Mouse (Mus musculus) neural tube, embryonic 13.5 days (tissue): ENCODE data around the gene Nav2. TPM values are rescaled to one million over a fixed set of nuclear protein-coding genes. Genes with fewer than 3 reads are reported as not detected.

Source experiments
- ATAC-seq: fragments of 200-750 bp; cut with Nextera tagmentation; 2 replicates; pipeline ENCODE4 v1.8.0; 2017; ENCODE audit warnings: low read depth, mild to moderate bottlenecking, moderate TSS enrichment, moderate library complexity
- H3K27ac ChIP-seq: fragments of 300-500 bp; sonication (generic); replicated peaks from 2 replicates; pipeline ENCODE4 v1.5.1; 2015; ENCODE audit warnings: moderate library complexity, mild to moderate bottlenecking, inconsistent platforms
- H3K27me3 ChIP-seq: fragments of 300-500 bp; sonication (generic); 2 replicates; pipeline ENCODE4 v1.6.1; 2015; ENCODE audit warnings: mild to moderate bottlenecking, inconsistent platforms
- H3K36me3 ChIP-seq: fragments of 300-500 bp; sonication (generic); 2 replicates; pipeline ENCODE4 v1.6.1; 2015; ENCODE audit warnings: mild to moderate bottlenecking, inconsistent platforms
- H3K4me1 ChIP-seq: fragments of 300-500 bp; sonication (generic); replicated peaks from 2 replicates; pipeline ENCODE4 v1.6.1; 2015; ENCODE audit warnings: inconsistent platforms
- H3K4me2 ChIP-seq: fragments of 300-500 bp; sonication (generic); 2 replicates; pipeline ENCODE4 v1.6.1; 2015; ENCODE audit warnings: inconsistent platforms, mild to moderate bottlenecking, moderate library complexity
- H3K4me3 ChIP-seq: fragments of 300-500 bp; sonication (generic); 2 replicates; pipeline ENCODE4 v1.5.1; 2015; ENCODE audit warnings: mild to moderate bottlenecking, inconsistent platforms
- H3K9ac ChIP-seq: fragments of 300-500 bp; sonication (generic); 2 replicates; pipeline ENCODE4 v1.6.1; 2015; ENCODE audit warnings: moderate library complexity, mild to moderate bottlenecking, inconsistent platforms
- H3K9me3 ChIP-seq: fragments of 300-500 bp; sonication (generic); 2 replicates; pipeline ENCODE4 v1.6.1; 2016; ENCODE audit warnings: inconsistent platforms
- WGBS: fragments of 180-500 bp; shearing (Covaris S2); methylation state at CpG from one replicate; pipeline ENCODE4 v1.1.7; 2015; 5-methylcytosine and 5-hydroxymethylcytosine counted together
- polyA plus RNA-seq: library from polyadenylated mRNA; unstranded; fragments of >200 nt; fragmentation: Nextera tagmentation; extraction: Ambion mirVana; gene quantifications from 2 replicates; pipeline ENCODE4 v1.2.1, GENCODE M21; 2015

Gene Nav2
- polyA plus RNA-seq, 1 experiment from 2014 or later, result 19.6 TPM

DNA sequence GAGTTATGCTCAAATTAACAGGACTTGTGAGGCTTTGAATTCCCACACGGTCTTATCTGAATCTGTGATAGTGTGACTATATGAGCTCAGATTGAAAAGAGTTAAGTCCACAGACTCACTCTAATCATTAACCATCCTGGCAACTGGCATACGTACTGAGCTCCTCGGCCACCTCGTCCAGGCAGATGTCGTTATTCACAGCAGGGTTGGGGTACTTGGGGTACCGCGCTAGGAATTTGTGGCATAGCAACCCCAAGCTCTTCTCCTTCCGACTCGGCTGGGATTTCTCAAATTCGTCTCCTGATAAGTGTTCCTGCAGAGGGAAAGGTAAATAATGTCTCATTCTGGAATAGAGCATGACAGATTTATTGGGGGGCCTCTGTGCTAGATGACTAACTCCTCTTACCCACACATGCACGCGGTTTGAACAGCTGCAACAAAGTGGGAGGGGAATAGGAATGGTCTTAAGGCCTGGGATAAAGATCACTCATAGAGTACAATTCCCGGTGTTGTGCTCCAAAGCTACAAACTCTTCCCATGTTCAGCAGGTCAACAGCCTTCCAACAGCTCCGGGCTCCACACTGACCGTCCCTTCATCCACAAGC, 30.6 kb upstream of the Nav2 start:
- Histone ChIP-seq H3K9ac (no peak overlapping the region), H3K36me3 (peaks cover 7% of the 10 kb centered on the region; the same call in 1 of the 2 replicates), H3K4me1 (peaks cover 37% of the 10 kb centered on the region), H3K4me3 (no peak overlapping the region), H3K27ac (no peak overlapping the region), H3K4me2 (no peak overlapping the region), H3K27me3 (peaks cover 15% of the 10 kb centered on the region), H3K9me3 (no peaks in the 10 kb centered on the region)
- no peak for ATAC-seq
- WGBS, result 51% methylated on average over 15 of the region's 15 CpGs

- no peak for ATAC-seq
Observed at GRCm38 (mm10) chr7:48879574-48879973, 28.9 kb upstream of the Nav2 start.

DNA sequence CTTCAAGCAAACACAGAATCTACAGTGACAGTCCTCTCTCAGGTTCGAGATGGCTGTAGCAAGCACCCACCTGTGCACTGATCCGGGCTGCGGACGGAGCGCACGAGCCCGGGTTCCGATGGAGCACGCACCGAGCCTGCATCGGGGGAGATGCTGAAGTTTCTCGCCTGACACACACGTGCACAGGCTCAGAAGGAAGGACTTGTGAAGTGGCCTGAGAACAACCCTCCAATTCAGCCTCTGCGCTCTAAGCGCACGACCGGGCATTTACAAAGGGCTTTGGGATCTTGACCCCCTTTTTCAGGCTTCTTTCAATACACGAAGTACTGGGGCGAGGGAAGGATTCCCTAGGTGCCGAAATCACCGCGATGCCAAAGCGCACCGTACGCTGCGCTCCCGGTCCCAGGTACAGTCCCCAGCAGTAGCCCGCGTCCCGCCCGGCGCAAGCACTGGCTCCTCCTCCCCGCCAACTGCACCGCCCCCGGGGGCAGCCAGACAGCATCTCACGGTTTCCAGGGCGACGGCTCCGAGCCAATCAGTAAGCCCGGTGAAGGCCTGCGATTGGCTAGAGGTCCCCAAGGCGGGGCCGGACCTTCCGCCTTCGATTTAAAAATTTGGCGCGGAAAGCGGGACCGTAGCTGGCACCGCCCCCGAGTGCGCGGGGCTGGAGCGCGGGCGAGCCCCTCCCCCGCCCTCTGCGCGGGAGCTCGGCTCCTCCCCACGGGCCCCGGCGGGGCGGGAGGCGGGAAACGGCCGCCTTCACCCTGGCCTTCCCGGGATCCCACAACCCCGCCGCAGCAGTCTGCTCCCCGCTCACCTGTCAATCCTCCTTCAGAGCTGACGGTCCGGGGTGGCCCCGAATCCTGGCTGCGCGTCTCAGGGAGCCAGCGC, 27.7 kb upstream of the Nav2 start:
- Histone ChIP-seq H3K4me2 (peak overlapping the region; percentile 100), H3K27me3 (peaks cover 36% of the 10 kb centered on the region), H3K4me1 (peaks cover 37% of the 10 kb centered on the region), H3K27ac (peak overlapping the region; percentile 46; the same call in 1 of the 2 replicates), H3K36me3 (no peaks in the 10 kb centered on the region), H3K4me3 (peak overlapping the region; percentile 71), H3K9me3 (no peaks in the 10 kb centered on the region), H3K9ac (peak overlapping the region; percentile 64)
- under 1% methylated on average over 77 of the region's 77 CpGs for WGBS
- peak; percentile 99 for ATAC-seq

More at GRCm38 (mm10) chr7:48879574-48879973, 28.9 kb upstream of the Nav2 start:
- peak overlapping the region; percentile 41 for H3K4me2 ChIP-seq
- no peak overlapping the region for H3K9ac ChIP-seq
- no peaks in the 10 kb centered on the region for H3K9me3 ChIP-seq
- H3K27ac ChIP-seq, result no peak overlapping the region
- peaks cover 32% of the 10 kb centered on the region for H3K27me3 ChIP-seq
- H3K4me1 ChIP-seq, result peaks cover 37% of the 10 kb centered on the region
- H3K4me3 ChIP-seq, result peak overlapping the region; percentile 8; the same call in 1 of the 2 replicates
- 37% methylated on average over 3 of the region's 3 CpGs for WGBS
- H3K36me3 ChIP-seq, result no peaks in the 10 kb centered on the region

GRCm38 (mm10) chr7:48881486-48881885, 27.0 kb upstream of the Nav2 start, which contains the start of gene E2f8:
Gene E2f8 (minus strand): TSS chr7:48881596.
- peak; percentile 88 for ATAC-seq
- H3K27me3 ChIP-seq, result peaks cover 36% of the 10 kb centered on the region
- peak within 1 kb of the TSS; percentile 46; the same call in 1 of the 2 replicates for H3K27ac ChIP-seq
- no peaks in the 10 kb centered on the region for H3K9me3 ChIP-seq
- peak within 1 kb of the TSS; percentile 64 for H3K9ac ChIP-seq
- peak within 1 kb of the TSS; percentile 71 for H3K4me3 ChIP-seq
- peaks cover 37% of the 10 kb centered on the region for H3K4me1 ChIP-seq
- peak within 1 kb of the TSS; percentile 100 for H3K4me2 ChIP-seq
- WGBS, result under 1% methylated on average over 39 of the region's 41 CpGs
- H3K36me3 ChIP-seq, result no peaks in the 10 kb centered on the region

DNA sequence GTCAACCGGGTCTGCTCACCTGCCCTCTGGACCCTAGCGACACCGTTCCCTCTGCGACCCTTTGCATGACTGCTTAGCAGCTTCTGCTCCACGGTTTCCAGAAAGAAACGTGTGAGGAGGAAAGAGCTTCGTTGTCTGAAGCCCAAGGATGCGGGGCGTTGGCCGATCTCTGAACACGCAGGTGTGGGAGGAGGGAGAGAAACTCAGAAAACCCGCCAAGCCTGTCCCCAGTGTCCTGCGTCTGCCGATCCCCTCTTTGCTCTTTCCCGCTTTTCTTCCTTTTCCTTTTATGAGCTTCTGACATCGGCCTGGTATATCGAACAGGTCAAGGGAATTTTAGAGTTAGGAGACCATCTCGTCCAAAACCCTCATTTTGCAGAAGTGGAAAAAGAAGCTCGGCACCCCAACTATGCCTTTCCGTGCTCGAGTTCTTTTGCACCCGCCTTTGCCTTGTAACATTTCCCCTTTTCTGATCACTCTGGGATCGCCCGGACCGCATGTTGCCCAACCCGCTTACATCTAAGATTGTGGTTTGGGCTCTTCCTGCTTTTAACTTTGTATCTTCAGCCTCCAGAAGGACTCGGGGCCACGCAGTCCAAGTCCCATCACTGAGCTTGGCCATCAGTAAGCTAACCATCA, 26.4 kb upstream of the Nav2 start:
- Histone ChIP-seq H3K27ac (no peak overlapping the region), H3K9me3 (no peaks in the 10 kb centered on the region), H3K4me1 (peaks cover 37% of the 10 kb centered on the region), H3K27me3 (peaks cover 36% of the 10 kb centered on the region), H3K4me3 (peak overlapping the region; percentile 71), H3K36me3 (no peaks in the 10 kb centered on the region), H3K4me2 (peak overlapping the region; percentile 100), H3K9ac (peak overlapping the region; percentile 56; the same call in 1 of the 2 replicates)
- ATAC-seq, result no peak
- WGBS, result 2% methylated on average over 28 of the region's 28 CpGs

DNA sequence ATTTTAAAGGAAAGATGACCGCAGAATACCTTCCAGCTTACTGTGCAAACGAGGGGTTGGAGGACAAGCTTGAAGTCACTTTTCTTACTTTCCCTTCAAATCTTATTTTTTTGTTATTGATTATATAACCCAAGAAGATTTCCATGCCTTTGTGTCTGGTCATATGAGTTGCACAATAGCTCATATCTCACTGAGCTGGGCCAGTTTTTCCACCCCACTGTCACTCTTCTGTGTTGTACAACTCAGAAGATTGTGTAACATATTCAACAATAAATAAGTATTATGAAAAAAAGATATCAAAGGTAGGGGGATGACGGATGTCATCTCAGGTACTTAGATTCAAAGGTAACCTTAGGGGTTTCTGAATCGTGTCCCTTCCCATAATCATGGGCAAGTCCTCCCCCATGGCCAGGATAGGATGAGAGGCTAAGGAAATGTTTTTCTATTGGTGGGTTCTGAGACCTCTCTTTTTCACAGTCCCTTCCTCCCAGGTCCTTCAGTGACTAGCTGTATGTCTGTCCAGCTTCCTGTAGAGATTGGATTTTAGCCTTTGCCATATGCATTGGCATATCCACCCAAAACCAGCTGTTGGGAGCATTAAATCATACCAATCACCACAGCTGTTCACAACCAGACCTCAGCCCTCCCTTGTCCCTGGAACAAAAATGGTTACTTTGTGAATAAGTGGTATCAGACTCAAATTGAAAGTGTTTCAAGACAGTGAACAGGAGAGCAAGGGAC, 24.8 kb upstream of the Nav2 start:
- H3K9me3 ChIP-seq, result no peaks in the 10 kb centered on the region
- H3K9ac ChIP-seq, result no peak overlapping the region
- peaks cover 36% of the 10 kb centered on the region for H3K27me3 ChIP-seq
- ATAC-seq, result no peak
- H3K4me2 ChIP-seq, result no peak overlapping the region
- H3K27ac ChIP-seq, result no peak overlapping the region
- WGBS, result 89% methylated on average over 4 of the region's 4 CpGs
- H3K4me1 ChIP-seq, result peaks cover 26% of the 10 kb centered on the region
- H3K36me3 ChIP-seq, result no peaks in the 10 kb centered on the region
- H3K4me3 ChIP-seq, result no peak overlapping the region

DNA sequence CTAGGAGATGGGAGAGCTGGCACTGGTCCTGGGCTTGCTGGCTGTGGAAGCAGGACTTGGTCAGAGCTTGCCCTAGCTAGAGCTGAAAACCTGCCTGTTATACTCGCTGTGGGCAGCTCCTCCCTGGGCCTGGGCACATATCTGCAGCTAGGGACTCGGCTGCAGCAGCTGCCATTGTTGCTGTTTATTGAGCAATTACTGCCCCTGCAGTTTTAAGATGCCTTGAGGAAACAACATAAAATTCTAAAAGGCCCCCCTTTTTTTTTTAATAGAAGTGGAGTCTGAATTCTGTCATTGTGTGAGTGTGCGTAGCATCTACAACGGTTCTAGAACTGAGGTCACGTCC, 24.3 kb upstream of the Nav2 start:
- Histone ChIP-seq H3K4me2 (no peak overlapping the region), H3K36me3 (no peaks in the 10 kb centered on the region), H3K9ac (no peak overlapping the region), H3K27ac (no peak overlapping the region), H3K4me1 (peaks cover 24% of the 10 kb centered on the region), H3K4me3 (no peak overlapping the region), H3K9me3 (no peaks in the 10 kb centered on the region), H3K27me3 (peaks cover 36% of the 10 kb centered on the region)
- 50% methylated on average over 5 of the region's 5 CpGs for WGBS
- no peak for ATAC-seq

DNA sequence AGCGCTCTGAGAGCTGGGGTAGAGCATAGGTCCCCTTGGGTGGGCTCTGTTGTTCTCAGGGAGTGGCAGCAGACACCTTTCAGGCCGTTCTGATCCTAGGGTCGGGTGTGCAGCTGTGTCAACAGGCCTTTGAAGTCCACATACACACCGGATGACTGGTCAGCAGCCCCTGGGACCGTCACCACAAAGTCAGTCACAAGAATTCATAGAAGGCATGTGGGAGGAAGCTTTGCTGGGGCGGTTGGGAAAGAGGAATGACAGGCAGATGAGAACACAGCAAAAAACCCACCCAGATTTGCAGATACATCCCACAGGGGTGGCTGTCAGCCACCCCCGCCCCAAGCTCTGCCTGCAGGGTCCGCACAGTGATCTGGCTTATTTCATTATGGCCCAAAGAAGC, 20.5 kb upstream of the Nav2 start:
- Histone ChIP-seq H3K9ac (no peak overlapping the region), H3K4me1 (peaks cover 15% of the 10 kb centered on the region)

GRCm38 (mm10) chr7:48888751-48889150, 19.8 kb upstream of the Nav2 start:
- Histone ChIP-seq H3K9me3 (no peaks in the 10 kb centered on the region), H3K4me3 (no peak overlapping the region), H3K27ac (no peak overlapping the region), H3K4me2 (no peak overlapping the region), H3K9ac (no peak overlapping the region), H3K36me3 (no peaks in the 10 kb centered on the region), H3K4me1 (peaks cover 15% of the 10 kb centered on the region), H3K27me3 (peaks cover 12% of the 10 kb centered on the region)
- no peak for ATAC-seq
- WGBS, result 80% methylated on average over 2 of the region's 2 CpGs

More for the DNA sequence above, 20.5 kb upstream of the Nav2 start:
- H3K36me3 ChIP-seq, result no peaks in the 10 kb centered on the region
- H3K27me3 ChIP-seq, result peaks cover 20% of the 10 kb centered on the region
- H3K4me2 ChIP-seq, result no peak overlapping the region
- H3K27ac ChIP-seq, result no peak overlapping the region
- no peak overlapping the region for H3K4me3 ChIP-seq
- no peak for ATAC-seq
- H3K9me3 ChIP-seq, result no peaks in the 10 kb centered on the region
- 46% methylated on average over 8 of the region's 8 CpGs for WGBS

- 0 out of 2 replicates have a peak overlapping the region, but pooled peaks have one; percentile 13 for H3K27ac ChIP-seq
- no peaks in the 10 kb centered on the region for H3K9me3 ChIP-seq
- peak; percentile 58 for ATAC-seq
- H3K4me1 ChIP-seq, result peaks cover 15% of the 10 kb centered on the region
- H3K27me3 ChIP-seq, result peaks cover 3% of the 10 kb centered on the region; the same call in 1 of the 2 replicates
- H3K4me3 ChIP-seq, result no peak overlapping the region
- no peak overlapping the region for H3K9ac ChIP-seq
- H3K36me3 ChIP-seq, result no peaks in the 10 kb centered on the region
- no peak overlapping the region for H3K4me2 ChIP-seq
- WGBS, result 30% methylated on average over 5 of the region's 5 CpGs
Observed at GRCm38 (mm10) chr7:48891029-48891428, 17.5 kb upstream of the Nav2 start.

GRCm38 (mm10) chr7:48893093-48893492, 15.4 kb upstream of the Nav2 start:
- no peak overlapping the region for H3K4me3 ChIP-seq
- H3K36me3 ChIP-seq, result no peaks in the 10 kb centered on the region
- no peak for ATAC-seq
- peaks cover 27% of the 10 kb centered on the region for H3K4me1 ChIP-seq
- no peak overlapping the region for H3K4me2 ChIP-seq
- H3K9me3 ChIP-seq, result no peaks in the 10 kb centered on the region
- no peak overlapping the region for H3K27ac ChIP-seq
- H3K27me3 ChIP-seq, result peaks cover 6% of the 10 kb centered on the region; the same call in 1 of the 2 replicates
- no peak overlapping the region for H3K9ac ChIP-seq
- 80% methylated on average over 7 of the region's 7 CpGs for whole genome bisulfite sequencing
